Mouse (Mus musculus) myocyte (in vitro differentiated cells): Measurements from ENCODE around the gene Plxdc2.

Experiments used
- E2F4 ChIP-seq: IDR thresholded peaks from one replicate; pipeline ENCODE4 v1.6.1; 2011; ENCODE audit warnings: mild to moderate bottlenecking, control low read depth, moderate library complexity; ENCODE audit not compliant: insufficient read depth
- MYOD1 ChIP-seq, 3 experiments: IDR thresholded peaks; one replicate each; pipeline ENCODE4 v1.6.1; 2011; ENCODE audit warnings: control low read depth in 2 of 3, low read depth in 2 of 3, mild to moderate bottlenecking in 2 of 3, moderate library complexity in 1 of 3; ENCODE audit not compliant: insufficient read length in 2 of 3, control insufficient read depth in 1 of 3
- POLR2A ChIP-seq: IDR thresholded peaks from one replicate; pipeline ENCODE4 v1.6.1; 2011; ENCODE audit warnings: low read depth, mild to moderate bottlenecking, control low read depth, moderate library complexity; ENCODE audit not compliant: insufficient read length
- TCF12 ChIP-seq: IDR thresholded peaks from one replicate; pipeline ENCODE4 v1.6.1; 2011; ENCODE audit warnings: mild to moderate bottlenecking, control low read depth; ENCODE audit not compliant: poor library complexity, insufficient read depth, severe bottlenecking
- USF1 ChIP-seq: IDR thresholded peaks from one replicate; pipeline ENCODE4 v1.6.1; 2011; ENCODE audit warnings: low read depth, mild to moderate bottlenecking, control low read depth, moderate library complexity

DNA sequence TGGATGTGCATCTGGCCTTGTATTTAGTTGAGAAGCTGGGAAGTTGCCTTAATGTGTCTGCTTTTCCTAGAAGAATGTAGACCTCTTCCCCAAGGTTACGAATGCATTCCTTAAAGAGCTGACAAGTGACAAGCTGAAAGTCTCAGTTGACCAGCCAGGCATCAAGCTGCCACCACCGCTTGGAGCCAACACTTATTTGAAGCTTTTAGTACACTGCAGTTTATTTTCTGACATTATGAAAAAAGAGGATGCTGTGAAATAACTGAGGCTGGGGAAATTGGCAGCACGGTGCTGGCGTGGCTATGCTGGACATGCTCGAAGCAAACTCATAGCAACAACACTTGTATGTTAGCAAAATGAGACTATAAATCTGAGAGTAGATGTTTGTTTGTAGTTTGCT, 374.9 kb downstream of the Plxdc2 start:
- TF ChIP-seq POLR2A (no peak), TCF12 (no peak), USF1 (no peak), E2F4 (no peak), MYOD1 (IDR thresholded peaks at IDR 0.05; ENCODE audit: control insufficient read depth in 1 of 3, insufficient read length in 2 of 3, low read depth in 2 of 3) (no peak)
